Mouse (Mus musculus) gastrocnemius, postnatal 36 days (tissue): Measurements from ENCODE around the gene Zc3h12b. TPM values are rescaled to one million over a fixed set of nuclear protein-coding genes. Genes with fewer than 3 reads are reported as not detected.
A peak's percentile ranks its signal among the peaks of the same experiment; 100 is the strongest.
"Not testable (repeated sequence)": the region's sequence is repeated elsewhere in the genome, so short reads cannot be mapped to it uniquely, and the experiment has no call there.

Experiments
- DNase-seq, 2 experiments: peaks; one replicate each; pipeline ENCODE4 v3.0.0; 2022
- intact Hi-C: fragments of 180-260 bp; cut with DNase I; formaldehyde crosslinking; loops from one replicate; pipeline ENCODE4 v1.15.1; 2025
- long read RNA-seq, 2 experiments: library from polyadenylated mRNA; stranded (forward); transcript quantifications; one replicate each; pipeline ENCODE4 v2.0.0; 2021
- total RNA-seq, 2 experiments: library from RNA; stranded (reverse); gene quantifications; 2 replicates each; pipeline ENCODE4 v1.2.3; 2021

Gene Zc3h12b
- total RNA-seq, result under 1 TPM; 0.23 to 0.47 TPM
- long read RNA-seq, experiment 1, result 0 reads
- long read RNA-seq, experiment 2, result 0 reads

DNA sequence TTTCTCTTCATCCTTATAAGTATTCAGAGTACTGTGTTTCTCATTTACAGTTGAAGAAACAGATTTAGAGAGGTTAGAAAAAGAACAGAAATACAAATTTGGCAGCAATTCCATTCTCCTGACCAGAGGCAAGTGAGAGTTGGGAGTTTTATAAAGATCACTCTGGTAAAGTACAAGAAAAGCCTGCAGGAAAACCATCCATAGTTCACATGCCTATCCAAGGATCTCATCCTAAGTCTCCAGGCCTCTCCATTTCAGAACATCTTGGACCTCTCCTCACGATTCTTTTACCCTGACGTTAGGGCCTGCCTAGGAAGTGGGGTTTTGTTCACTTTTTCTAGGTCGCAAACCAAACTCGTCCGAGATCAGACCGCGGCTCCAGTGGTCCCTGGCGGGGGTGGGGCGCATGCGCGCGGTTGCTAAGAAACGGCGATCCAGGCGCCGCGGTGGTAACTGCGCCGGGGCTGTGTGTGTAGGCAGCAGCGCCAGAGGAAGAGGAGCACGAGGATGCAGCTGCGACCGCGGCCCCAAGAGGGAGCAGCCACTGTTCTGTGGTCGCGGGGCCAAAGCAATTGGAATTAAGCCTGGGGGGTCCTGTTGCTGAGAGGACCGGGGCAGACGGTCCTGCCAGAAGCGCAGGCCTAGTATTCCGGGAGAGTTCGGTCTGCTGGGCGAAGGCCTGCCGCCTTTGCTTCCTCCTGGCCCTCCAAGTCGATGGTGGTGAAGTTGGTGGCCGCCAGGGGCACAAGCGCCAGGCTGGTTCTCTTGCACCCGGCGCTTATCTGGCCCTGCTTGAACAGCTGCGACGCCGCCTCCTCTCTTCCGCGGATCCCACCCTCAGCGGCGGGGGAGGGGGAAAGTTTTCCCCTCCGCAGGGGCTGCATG lies at the start of gene Zc3h12b:
TSS of gene Zc3h12b (plus strand) at position 452 of the 885 bp plus-strand sequence.
- intact Hi-C loops, result no loop called here

DNA sequence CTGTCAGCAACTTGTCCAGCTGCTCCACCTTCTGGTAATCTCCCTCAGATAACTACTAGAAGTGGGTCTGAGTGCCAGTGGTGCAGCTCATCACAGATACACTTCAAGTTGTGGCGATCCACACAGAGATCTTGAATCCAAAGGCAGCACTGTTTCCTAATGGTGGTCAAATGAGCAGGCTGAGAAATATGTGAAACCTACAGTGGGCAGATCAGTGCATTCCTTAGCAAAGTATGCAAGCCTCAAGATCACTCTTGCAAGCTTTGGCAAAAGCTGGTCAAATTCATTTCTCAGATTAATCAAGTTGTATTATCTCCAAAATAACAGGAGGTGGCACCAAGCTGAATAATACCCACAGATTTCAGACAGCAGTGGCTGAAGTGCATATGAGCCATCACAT lies 29.3 kb upstream of the Zc3h12b start:
- no peak for DNase-seq
- intact Hi-C loops, result no loop called here

More for the DNA sequence above, at the start of gene Zc3h12b:
- DNase-seq, result peak; percentile 36 to 38

DNA sequence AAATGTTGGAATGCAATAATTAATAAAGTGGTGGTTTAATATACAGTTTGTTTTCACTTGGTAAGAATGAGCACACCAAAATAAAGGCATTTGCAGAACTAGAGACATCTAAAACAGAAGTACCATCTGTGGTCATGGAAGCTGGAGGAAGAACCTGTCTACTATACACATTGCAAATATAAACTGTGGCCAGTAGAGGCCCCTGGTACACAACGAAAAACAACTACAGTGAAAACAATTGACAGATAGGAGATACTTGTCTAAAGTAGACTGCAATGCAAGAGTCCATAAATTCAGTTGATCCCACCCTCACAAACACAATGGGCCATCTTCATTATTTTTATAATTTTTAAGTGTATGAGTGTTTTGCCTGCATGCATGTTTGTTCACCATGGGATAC lies 24.4 kb upstream of the Zc3h12b start:
- intact Hi-C loops, result no loop called here
- no peak for DNase-seq

DNA sequence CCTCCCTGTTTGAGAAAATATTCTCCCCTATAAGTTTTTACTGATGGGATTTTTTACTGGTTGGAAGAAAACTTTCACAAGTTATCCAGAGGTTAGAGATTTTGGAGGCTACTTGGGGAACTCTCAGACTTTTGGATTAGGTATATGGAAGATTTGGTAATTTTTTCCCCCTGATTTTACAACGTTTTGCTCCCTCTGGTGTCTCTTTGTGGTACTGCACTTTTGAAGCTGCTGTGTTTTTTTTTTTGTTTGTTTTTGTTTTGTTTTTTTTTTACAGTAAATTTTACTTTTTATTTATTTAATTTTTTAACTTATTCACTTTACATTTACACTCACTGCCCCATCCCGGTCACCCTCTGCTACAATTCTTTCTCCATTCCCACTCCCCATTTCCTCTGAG lies 26.8 kb downstream of the Zc3h12b start:
- intact Hi-C loops, result loop anchor here (10.0 kb wide), 1 partner anchor 363 kb away; no protein-coding TSS in a partner anchor

DNA sequence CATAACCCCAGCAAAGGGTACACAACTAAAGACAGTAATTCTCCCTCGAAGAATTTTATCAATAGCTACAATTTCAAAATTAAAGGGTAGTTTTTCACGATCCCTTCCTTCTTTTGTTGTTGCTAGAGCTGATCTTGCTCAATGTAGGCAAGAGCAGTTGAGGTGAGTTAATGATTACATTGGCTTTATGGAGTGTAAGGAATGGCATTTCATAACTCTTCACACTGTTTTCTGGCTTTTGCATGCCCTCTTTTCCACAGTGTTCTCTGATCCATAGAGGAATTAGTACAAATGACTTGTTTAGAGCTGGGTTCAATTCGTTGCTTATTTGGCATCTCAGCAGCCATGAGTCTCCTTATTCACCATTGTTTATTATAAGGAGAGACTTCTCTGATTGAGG lies 84.4 kb downstream of the Zc3h12b start:
- no peak for DNase-seq
- intact Hi-C loops, result no loop called here

More for the DNA sequence above, 26.8 kb downstream of the Zc3h12b start:
- no peak for DNase-seq

DNA sequence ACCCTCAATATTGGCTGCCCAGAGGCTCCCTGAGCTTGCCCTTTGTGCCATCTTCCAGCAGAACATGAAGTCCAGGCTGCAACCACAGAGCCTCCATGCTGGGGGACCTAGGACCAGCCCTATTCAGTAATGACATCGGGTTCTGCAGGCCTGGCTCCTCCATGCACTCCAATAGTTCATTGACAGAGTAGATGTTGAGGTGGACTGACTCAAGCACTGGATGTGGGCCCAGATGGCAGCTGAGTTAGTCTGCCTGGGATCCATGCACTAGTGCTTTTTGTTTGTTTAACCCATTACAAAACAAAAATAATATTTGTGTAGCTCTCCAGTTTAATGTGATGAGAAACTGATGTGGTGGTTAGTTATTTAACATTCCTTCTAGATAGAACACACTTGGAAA lies 90.3 kb downstream of the Zc3h12b start:
- intact Hi-C loops, result no loop called here
- no peak for DNase-seq

DNA sequence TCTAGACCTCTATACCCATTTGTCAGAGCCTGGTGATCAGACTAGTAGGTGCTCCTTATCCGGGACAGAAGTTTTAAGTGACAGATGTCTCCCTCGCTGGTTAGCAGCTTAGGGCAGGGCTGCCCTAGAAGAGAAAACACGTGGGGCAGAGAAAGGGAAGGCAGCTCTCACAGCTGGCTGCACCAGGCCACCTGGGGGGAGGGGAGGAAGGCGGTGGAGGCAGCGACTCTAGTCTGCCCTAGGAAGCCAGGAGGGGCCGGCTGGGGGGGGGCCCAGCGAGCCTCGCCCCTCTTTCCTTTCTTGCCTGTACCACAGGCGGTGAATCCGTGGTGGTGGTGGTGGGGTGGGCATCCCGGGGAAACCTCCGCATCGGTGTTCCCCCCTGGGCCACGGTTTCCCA lies 141.3 kb downstream of the Zc3h12b start:
- no peak for DNase-seq
- intact Hi-C loops, result no loop called here

DNA sequence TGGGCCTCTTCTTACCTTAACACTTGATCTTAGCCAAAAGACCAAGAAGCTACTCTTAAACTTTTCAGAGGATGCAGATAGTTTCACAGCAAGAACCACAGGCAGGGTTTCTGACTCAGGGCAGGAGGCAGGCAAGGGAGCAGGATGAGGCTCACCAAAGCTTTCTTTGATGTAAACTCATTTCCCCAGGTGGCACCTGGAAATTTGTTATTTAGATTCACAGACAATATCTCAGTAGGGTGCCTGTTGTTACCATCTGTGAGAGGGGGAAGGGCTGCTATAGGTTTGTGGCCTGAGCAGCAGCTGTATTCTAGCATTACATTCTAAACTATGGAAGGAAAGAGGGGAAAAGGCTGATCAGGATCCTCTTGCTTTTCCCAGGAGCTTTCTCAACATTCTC lies 169.6 kb downstream of the Zc3h12b start:
- DNase-seq, result no peak

DNA sequence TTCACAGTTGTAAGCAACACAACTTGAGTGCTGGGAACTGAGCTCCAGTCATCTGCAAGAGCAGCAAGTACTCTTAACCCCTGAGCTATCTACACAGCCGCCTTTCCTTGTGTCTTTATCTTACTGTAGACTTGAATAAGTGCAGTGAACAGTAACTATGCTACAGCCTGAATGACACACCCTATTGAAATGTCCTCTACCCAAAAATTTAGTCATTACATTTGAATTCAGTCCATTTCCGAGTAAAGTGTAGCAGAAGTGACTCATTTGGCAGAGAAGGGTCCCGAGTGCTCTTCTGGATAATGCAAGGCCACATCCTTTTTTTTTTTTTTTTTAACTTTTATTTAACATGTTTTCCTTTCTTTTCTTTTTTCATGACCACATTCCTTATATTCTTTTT lies 191.2 kb downstream of the Zc3h12b start:
- DNase-seq, result no peak
- intact Hi-C loops, result no loop called here

More for the DNA sequence above, 169.6 kb downstream of the Zc3h12b start:
- intact Hi-C loops, result no loop called here

DNA sequence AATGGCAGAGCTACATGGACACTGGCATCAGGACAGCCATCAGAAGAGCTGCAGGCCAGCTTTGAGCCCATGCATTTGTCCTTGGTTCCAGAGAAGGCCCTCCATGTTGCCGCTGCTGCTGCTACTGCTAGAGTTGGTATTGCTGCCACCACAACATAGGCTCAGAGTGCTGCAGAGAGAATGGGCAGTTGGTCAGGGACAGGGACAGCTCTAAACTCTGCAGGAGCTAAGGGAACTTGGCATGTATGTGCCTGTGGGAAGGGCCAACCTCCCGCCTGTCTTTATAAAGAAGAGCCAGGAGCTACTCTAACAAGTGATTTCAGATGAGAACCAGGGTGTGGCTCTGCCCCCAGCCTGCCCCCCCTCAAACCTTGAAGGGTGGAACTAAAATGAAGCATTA lies 224.0 kb downstream of the Zc3h12b start:
- intact Hi-C loops, result no loop called here

DNA sequence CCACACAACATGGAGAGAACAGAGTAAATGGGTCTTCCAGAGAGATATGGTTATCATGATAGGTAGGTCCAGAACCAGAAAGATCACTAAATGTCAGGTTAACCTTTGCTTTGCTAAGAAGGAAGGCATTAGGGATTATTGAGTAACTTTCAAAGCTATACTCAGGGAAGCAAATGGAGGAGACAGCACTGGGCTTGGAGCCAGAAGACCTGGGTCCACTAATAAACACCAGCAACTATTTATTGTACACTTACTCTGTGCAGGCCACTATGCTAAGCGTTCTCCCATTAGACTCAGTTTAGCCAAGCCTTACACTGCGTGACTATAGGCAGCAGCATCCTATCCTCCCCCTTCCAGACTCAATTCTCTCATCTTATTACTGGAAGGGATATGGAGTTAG lies 234.0 kb downstream of the Zc3h12b start:
- no peak for DNase-seq
- intact Hi-C loops, result no loop called here

More for the DNA sequence above, 224.0 kb downstream of the Zc3h12b start:
- no peak for DNase-seq

DNA sequence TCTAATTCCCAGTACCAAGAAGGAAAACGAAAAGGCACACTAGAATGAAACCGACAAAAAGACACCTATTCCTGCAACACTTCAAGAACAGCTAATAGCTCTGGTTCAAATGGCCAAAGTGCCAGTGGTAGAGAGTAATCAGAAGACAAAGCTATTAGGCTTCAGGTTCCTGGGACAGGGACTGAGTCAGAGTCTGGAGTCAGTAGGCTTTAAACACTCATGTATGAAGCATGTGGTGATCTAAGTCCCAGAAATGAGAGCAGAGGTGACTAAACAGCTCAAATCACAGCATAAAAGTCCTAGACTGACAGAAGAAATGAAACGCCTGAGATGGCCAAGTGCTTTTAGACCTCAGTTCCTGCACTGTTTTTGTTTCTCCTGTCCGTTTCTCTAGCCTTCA lies 236.7 kb downstream of the Zc3h12b start:
- no peak for DNase-seq
- intact Hi-C loops, result no loop called here

DNA sequence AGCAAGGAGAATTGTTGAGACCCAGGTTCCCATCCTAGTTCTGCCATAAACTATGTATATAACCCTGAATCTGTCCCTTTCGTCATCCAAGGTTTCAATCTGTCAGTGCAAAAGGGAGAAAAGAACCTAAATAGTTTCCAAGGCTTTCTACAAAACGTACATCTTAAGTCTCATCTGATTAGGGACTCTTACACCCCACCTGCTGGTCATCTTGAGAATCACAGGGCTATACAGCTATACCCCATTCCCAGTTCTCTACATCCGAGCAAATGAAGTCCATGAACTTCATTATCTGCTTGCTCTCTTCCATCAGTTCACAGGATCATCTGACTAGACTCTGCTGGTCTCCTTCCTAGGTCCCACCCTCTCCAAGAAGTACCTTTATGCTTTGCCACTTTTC lies 239.3 kb downstream of the Zc3h12b start:
- intact Hi-C loops, result no loop called here
- DNase-seq, result peak in 1 of 2 experiments; percentile 12

DNA sequence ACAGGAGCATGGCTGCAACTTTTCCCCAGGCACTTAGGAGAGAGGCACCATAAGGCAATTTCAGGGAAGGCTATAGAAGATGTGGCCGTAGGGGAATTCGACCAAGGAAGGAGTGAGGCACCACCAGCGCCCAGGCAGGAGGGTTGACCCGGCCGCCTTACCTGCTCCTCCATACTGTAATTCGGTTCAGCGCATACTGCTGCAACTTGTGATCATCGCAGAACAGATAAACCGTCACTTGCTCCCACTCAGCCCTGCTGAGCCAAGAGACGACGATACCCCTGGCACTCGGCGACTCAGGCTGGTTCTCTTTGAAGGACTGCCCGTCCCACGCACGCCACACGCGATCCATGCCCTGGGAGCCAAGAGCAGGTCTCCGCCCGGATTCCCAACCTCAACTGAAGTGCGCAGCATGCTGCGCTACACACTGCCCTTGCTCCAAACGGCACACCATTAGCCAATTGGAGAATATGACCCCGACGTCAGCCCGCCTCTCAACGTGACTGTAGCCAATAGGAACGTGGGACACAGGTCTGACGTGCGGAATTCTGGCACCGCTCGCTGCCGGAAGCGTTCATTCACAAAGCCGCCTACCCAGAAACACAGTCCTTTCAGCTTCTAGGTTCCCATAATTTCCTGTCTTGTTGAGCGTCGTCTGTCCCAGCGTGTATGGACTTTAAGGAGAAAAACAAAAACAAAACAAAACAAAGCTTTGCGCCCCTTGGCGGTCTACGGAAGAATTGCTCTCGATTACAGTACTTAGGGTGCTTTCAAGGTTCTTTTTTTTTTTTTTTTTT lies 245.2 kb downstream of the Zc3h12b start, which contains the start of gene Las1l:
TSS of gene Las1l (minus strand) at position 466 of the 797 bp plus-strand sequence.
- intact Hi-C loops, result no loop called here

DNA sequence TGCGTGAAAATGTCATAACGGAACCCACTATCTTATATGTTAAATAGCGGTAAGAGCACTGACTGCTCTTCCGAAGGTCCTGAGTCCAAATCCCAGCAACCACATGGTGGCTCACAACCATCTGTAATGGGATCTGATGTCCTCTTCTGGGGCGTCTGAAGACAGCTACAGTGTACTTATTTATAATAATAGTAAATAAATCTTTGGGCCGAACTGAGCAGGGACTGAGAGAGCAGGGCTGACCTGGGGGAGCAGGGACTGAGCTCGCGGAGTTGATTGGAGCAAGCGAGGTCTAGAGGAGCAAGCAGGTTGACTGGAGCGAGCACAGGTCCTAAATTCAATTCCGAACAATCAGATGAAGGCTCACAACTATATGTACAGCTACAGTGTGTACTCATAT lies 246.0 kb downstream of the Zc3h12b start:
- DNase-seq, intact Hi-C loops: not testable (repeated sequence)

More for the DNA sequence above, 245.2 kb downstream of the Zc3h12b start, which contains the start of gene Las1l:
- DNase-seq, result peak; percentile 84

DNA sequence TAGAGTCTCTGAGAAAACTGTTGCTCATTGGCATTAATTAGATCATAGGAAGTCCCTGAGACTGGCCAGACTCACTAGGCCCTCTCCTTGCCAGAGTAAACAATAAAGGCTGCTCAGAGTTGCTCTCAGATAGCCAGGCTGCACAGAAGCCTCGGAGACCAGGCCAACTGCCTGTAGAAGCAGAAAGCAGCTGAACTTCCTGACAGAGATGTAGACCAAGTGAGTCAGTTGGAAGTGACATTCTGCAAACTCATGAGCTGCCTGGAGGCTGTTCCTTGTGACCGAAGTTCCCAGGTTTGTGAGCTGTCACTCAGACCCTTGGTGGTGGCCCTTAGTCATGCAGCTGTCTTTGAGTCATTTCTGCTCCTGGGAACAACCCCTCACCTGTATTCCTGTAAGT lies 251.9 kb downstream of the Zc3h12b start:
- intact Hi-C loops, result no loop called here
- DNase-seq, result no peak

DNA sequence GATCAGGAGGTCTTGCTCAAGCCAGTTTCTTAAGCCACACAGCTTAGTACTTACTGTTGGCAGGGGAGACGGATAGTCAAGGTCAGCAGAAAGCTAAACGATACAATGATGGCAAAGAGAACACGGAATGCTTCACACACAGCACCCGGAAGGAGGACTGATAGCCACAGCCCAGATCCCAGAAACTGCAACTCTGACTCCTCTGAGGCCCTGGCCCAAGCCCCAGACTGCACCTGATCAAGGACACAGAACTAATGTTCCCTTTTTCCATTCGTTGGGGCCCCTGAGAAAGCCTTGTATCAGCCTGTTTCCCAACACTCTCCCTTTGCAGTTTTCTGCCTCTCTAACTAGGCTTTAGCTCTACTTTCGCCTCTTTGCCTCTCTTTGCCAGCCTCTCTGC lies 253.6 kb downstream of the Zc3h12b start:
- intact Hi-C loops, result no loop called here
- no peak for DNase-seq

DNA sequence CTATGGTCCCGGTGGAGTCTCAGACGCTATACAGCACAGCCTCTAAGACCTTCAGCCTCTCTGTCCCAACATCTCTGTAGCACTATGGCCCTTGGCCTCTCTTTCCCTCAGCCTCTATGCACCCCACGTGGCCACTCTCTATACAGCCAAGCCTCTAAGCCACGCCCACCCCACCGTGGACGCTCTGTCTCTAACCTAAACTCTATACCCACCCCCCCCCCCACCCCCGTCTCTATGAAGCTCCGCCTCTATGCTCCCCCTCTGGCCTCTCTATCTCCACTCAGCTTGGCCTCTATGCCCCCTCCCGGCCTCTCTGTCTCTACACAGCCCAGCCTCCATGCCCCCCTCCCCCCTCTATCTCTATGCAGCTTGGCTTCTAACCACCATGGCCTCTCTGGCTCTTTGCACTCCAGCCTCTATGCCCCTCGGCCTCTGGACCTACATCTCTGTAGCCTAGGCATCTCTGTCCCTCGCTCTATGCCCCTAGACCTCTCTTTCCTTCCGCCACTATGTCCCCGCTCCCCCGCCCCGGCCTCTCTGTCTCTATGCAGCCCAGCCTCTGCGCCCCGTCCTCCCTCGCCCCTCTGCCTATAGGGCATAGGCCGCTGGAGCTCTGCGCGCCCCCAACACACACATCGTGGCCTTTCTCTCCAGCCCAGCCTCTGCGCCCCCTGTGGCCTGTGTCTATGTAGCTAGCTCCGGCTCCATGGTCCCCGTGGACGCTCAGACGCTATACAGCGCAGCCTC lies 256.5 kb downstream of the Zc3h12b start:
- intact Hi-C loops, result no loop called here
- peak in 1 of 2 experiments; percentile 20 for DNase-seq

DNA sequence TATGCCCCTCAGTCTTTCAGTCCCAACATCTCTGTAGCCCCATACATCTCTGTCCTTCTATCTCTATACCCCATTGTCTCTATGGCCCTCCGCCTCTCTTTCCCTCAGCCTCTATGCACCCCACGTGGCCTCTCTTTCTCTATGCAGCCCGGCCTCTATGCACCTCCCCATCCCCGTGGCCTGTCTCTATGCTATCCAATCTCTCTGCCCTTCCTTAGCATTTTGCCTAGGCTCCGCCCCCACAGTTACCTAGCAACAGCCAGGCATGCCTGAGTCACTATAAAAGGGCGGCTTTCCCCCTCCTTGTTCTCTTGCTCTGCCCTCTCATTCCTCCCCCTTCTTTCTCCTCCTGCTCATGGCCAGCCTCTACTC lies 257.1 kb downstream of the Zc3h12b start:
- intact Hi-C loops, result no loop called here

DNA sequence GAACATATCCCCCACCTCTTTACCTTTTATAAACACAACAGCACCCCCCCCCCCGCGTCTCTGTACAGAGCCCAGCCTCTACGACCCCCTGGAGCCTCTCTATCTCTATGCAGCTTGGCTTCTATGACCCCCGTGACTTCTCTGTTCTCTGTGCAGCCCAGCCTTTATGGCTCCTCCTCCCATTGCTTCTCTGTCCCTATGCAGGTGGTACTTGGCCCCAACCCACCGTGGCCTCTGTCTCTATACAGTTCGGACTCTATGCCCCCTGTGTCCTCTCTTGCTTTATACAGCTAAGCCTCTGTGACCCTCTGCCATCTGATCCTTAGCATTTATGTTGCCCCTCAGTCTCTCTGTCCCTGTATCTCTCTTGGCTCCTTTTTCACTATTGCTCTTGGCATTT lies 257.6 kb downstream of the Zc3h12b start:
- intact Hi-C loops, result no loop called here

More for the DNA sequence above, 257.1 kb downstream of the Zc3h12b start:
- DNase-seq, result peak; percentile 23 to 44

More for the DNA sequence above, 257.6 kb downstream of the Zc3h12b start:
- no peak for DNase-seq
